Mouse (Mus musculus): ENCODE measurements around the gene Dlx5. TPM values are rescaled to one million over a fixed set of nuclear protein-coding genes. Genes with fewer than 3 reads are reported as not detected.

Dlx5 gene
- polyA plus RNA-seq, 1 experiment from 2014 or later: 0.47 TPM

Other genes starting within 250 kb of the Dlx5 start
- gene Dlx6, start 18.8 kb downstream of the Dlx5 start, polyA plus RNA-seq (2015; fragmentation: Nextera tagmentation; extraction: Ambion mirVana): not detected in 2 replicates
- 4.5 and 4.6 TPM in 2 replicates for gene Sdhaf3, start 73.9 kb upstream of the Dlx5 start, polyA plus RNA-seq (2015; fragmentation: Nextera tagmentation; extraction: Ambion mirVana)

All from kidney, embryonic 16.5 days (tissue).